Mouse (Mus musculus) ES-E14 (cell line): ENCODE measurements around the gene Als2cl. TPM values are rescaled to one million over a fixed set of nuclear protein-coding genes. Genes with fewer than 3 reads are reported as not detected.

Experiments
- DNase-seq: peaks from one replicate; pipeline ENCODE4 v3.0.0-alpha.2; 2013; ENCODE audit warnings: low read depth, low spot score
- H3K27ac ChIP-seq: 2 replicates; pipeline ENCODE4 v1.5.1; 2012; ENCODE audit warnings: low read depth, mild to moderate bottlenecking, low read length, moderate library complexity, mixed read lengths; ENCODE audit not compliant: poor library complexity, insufficient read depth, severe bottlenecking
- H3K36me3 ChIP-seq: 2 replicates; pipeline ENCODE4 v1.6.1; 2012; ENCODE audit warnings: mild to moderate bottlenecking, low read length, moderate library complexity, mixed read lengths; ENCODE audit not compliant: control insufficient read depth, poor library complexity, insufficient read depth, severe bottlenecking
- H3K4me1 ChIP-seq, 2 experiments: fragments of 150-350 bp in 1 of 2; sonication (generic) in 1 of 2; 2 replicates each; pipeline ENCODE4 v1.6.1; 2012; ENCODE audit warnings: low read length in 2 of 2, mild to moderate bottlenecking in 1 of 2, mixed read lengths in 1 of 2; ENCODE audit not compliant: control insufficient read depth in 2 of 2, insufficient read depth in 2 of 2, poor library complexity in 1 of 2
- H3K4me3 ChIP-seq, 2 experiments: fragments of 150-350 bp in 1 of 2; sonication (generic) in 1 of 2; 2 replicates each; pipeline ENCODE4 v1.5.1; 2012; ENCODE audit warnings: low read length in 2 of 2, low read depth in 1 of 2, mild to moderate bottlenecking in 1 of 2, mixed read lengths in 1 of 2; ENCODE audit not compliant: insufficient read depth in 1 of 2, poor library complexity in 1 of 2, severe bottlenecking in 1 of 2
- H3K9ac ChIP-seq: 2 replicates; pipeline ENCODE4 v1.6.1; 2012; ENCODE audit warnings: low read depth, mild to moderate bottlenecking, low read length, mixed read lengths; ENCODE audit not compliant: poor library complexity, insufficient read depth, severe bottlenecking
- H3K9me3 ChIP-seq: fragments of 150-350 bp; sonication (generic); 2 replicates; pipeline ENCODE4 v1.6.1; 2012; ENCODE audit warnings: low read depth, mild to moderate bottlenecking, low read length; ENCODE audit not compliant: control insufficient read depth, insufficient read depth
- CHD2 ChIP-seq: IDR thresholded peaks from 2 replicates; pipeline ENCODE4 v1.6.1; 2014; ENCODE audit warnings: mild to moderate bottlenecking, low read depth, low read length, inconsistent platforms
- HCFC1 ChIP-seq: IDR thresholded peaks from 2 replicates; pipeline ENCODE4 v1.6.1; 2012; ENCODE audit warnings: low read length, inconsistent platforms, borderline replicate concordance; ENCODE audit not compliant: insufficient read depth
- MAFK ChIP-seq: IDR thresholded peaks from 2 replicates; pipeline ENCODE4 v1.6.1; 2014; ENCODE audit warnings: mild to moderate bottlenecking, low read depth, low read length, inconsistent platforms; ENCODE audit not compliant: insufficient read depth
- ZC3H11A ChIP-seq: IDR thresholded peaks from 2 replicates; pipeline ENCODE4 v1.6.1; 2012; ENCODE audit warnings: low read depth, mild to moderate bottlenecking, inconsistent platforms, low read length, borderline replicate concordance
- ZNF384 ChIP-seq: IDR thresholded peaks from 2 replicates; pipeline ENCODE4 v1.6.1; 2012; ENCODE audit warnings: low read depth, low read length, inconsistent platforms
- in situ Hi-C, 2 experiments: fragments of 600-800 bp; cut with MboI; formaldehyde crosslinking; loops; one replicate each; pipeline ENCODE4 v1.15.1; 2025; ENCODE audit warnings: low sequenced_read_pairs in 2 of 2, inconsistent platforms in 1 of 2; ENCODE audit not compliant: unreplicated experiment in 2 of 2
- total RNA-seq: library from RNA; depleted of rRNA; stranded (reverse); fragments of 300-350 nt; gene quantifications from 2 replicates; pipeline ENCODE4 v1.2.3, GENCODE M21; 2012

Als2cl gene
- total RNA-seq, 1 experiment: 13.0 TPM

- no peak for TF ChIP-seq ZNF384
- no peak for TF ChIP-seq HCFC1
- no peak for TF ChIP-seq ZC3H11A
- no peak for TF ChIP-seq MAFK
- TF ChIP-seq CHD2: no peak
- Histone ChIP-seq H3K4me3 (no peak overlapping the region), H3K9me3 (no peaks in the 10 kb centered on the region; the same call in 1 of the 2 replicates), H3K4me1 (no peaks in the 10 kb centered on the region), H3K36me3 (no peaks in the 10 kb centered on the region), H3K27ac (no peak overlapping the region), H3K9ac (no peak overlapping the region)
- DNase-seq: no peak
- in situ Hi-C loops: no loop called here
Measured at GRCm38 (mm10) chr9:110907201-110907837, 27.6 kb downstream of the Als2cl start.

- Histone ChIP-seq H3K4me3 (no peak overlapping the region), H3K36me3 (no peaks in the 10 kb centered on the region), H3K27ac (no peak overlapping the region), H3K9me3 (no peaks in the 10 kb centered on the region; the same call in 1 of the 2 replicates), H3K4me1 (no peaks in the 10 kb centered on the region), H3K9ac (no peak overlapping the region)
- in situ Hi-C loops: no loop called here
- DNase-seq: no peak
- TF ChIP-seq ZC3H11A: no peak
- no peak for TF ChIP-seq ZNF384
- TF ChIP-seq MAFK: no peak
- TF ChIP-seq HCFC1: no peak
- TF ChIP-seq CHD2: no peak
Measured at GRCm38 (mm10) chr9:110907838-110908630, 28.4 kb downstream of the Als2cl start.

- no peak overlapping the region for H3K27ac ChIP-seq
- H3K4me3 ChIP-seq: no peak overlapping the region
- H3K4me1 ChIP-seq: no peaks in the 10 kb centered on the region
- TF ChIP-seq ZNF384 (no peak), ZC3H11A (no peak), HCFC1 (no peak), CHD2 (no peak), MAFK (no peak)
- H3K9me3 ChIP-seq: no peaks in the 10 kb centered on the region; the same call in 1 of the 2 replicates
- in situ Hi-C loops: no loop called here
- H3K9ac ChIP-seq: no peak overlapping the region
- H3K36me3 ChIP-seq: no peaks in the 10 kb centered on the region
- no peak for DNase-seq
Measured at GRCm38 (mm10) chr9:110908631-110909016, 29.0 kb downstream of the Als2cl start.

- Histone ChIP-seq H3K9ac (no peak overlapping the region), H3K36me3 (no peaks in the 10 kb centered on the region), H3K4me1 (no peaks in the 10 kb centered on the region; a peak in 1 of 4 replicates), H3K9me3 (no peaks in the 10 kb centered on the region; the same call in 1 of the 2 replicates), H3K4me3 (no peak overlapping the region), H3K27ac (no peak overlapping the region)
- in situ Hi-C loops: no loop called here
- TF ChIP-seq HCFC1 (no peak), ZNF384 (no peak)
- no peak for DNase-seq
Measured at GRCm38 (mm10) chr9:110909371-110909967, 29.8 kb downstream of the Als2cl start.
